Mouse (Mus musculus): Measurements from ENCODE around the gene Nr2e1. TPM values are rescaled to one million over a fixed set of nuclear protein-coding genes. Genes with fewer than 3 reads are reported as not detected.
A peak's percentile ranks its signal among the peaks of the same experiment; 100 is the strongest.

Gene Nr2e1
- polyA plus RNA-seq, 2 experiments, result not detected

DNA sequence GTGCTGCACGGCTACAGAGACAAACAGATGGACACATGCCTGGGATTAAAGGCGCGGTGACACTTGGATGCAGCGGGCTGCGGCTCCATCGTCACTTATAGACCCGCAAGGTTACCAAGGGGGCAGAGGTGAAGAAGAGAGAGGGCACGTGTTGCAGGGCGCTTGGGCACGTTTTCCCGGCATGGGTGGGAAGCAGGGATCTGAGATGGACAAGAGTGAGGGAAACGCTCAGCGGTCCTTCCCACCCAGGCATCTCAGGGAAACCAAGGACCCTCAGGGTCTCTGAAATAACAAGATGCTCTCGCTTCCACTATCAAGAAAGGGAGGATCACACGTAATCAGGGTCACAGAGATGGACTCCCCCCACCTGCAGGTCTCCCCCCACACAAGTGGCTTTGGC lies 10.5 kb downstream of the Nr2e1 start:
- H3K27me3 ChIP-seq (ENCODE audit: control insufficient read depth, insufficient read depth, low read length), result peaks cover 95% of the 10 kb centered on the region
- H3K4me1 ChIP-seq (replicated peaks; ENCODE audit: control insufficient read depth in 2 of 2, insufficient read depth in 2 of 2, low read length in 1 of 2), result no peaks in the 10 kb centered on the region
- H3K27ac ChIP-seq, result no peak overlapping the region
- ATAC-seq (ENCODE audit: insufficient read depth) (no peak), DNase-seq (ENCODE audit: low read depth in 3 of 3, low spot score in 3 of 3) (no peak)
- TF ChIP-seq EP300 (IDR thresholded peaks at IDR 0.05; ENCODE audit: low read depth) (no peak), CTCF (IDR thresholded peaks at IDR 0.05; ENCODE audit: low read depth) (no peak)
- no peak overlapping the region for H3K9ac ChIP-seq (replicated peaks)
- H3K36me3 ChIP-seq (replicated peaks; ENCODE audit: control insufficient read depth, insufficient read depth, low read depth), result no peaks in the 10 kb centered on the region
- no peak overlapping the region for H3K4me2 ChIP-seq (ENCODE audit: low read depth)
- WGBS (ENCODE audit: insufficient replicate concordance), result 2% methylated on average over 15 of the region's 15 CpGs
- H3K4me3 ChIP-seq (ENCODE audit: insufficient read depth in 1 of 2, low read depth in 2 of 2, low read length in 2 of 2), result no peak overlapping the region
- no peaks in the 10 kb centered on the region for H3K9me3 ChIP-seq (ENCODE audit: control insufficient read depth, low read length)

- no peak overlapping the region for H3K4me3 ChIP-seq (ENCODE audit: insufficient read depth in 1 of 2, low read depth in 2 of 2, low read length in 2 of 2)
- H3K9me3 ChIP-seq (ENCODE audit: control insufficient read depth, low read length), result no peaks in the 10 kb centered on the region
- peaks cover 93% of the 10 kb centered on the region for H3K27me3 ChIP-seq (ENCODE audit: control insufficient read depth, insufficient read depth, low read length)
- TF ChIP-seq CTCF (IDR thresholded peaks at IDR 0.05; ENCODE audit: low read depth) (no peak), EP300 (IDR thresholded peaks at IDR 0.05; ENCODE audit: low read depth) (no peak)
- DNase-seq (ENCODE audit: low read depth in 3 of 3, low spot score in 3 of 3) (no peak), ATAC-seq (ENCODE audit: insufficient read depth) (no peak)
- WGBS (ENCODE audit: insufficient replicate concordance), result 3% methylated on average over 20 of the region's 20 CpGs
- no peak overlapping the region for H3K4me2 ChIP-seq (ENCODE audit: low read depth)
- H3K27ac ChIP-seq, result no peak overlapping the region
- H3K4me1 ChIP-seq (replicated peaks; ENCODE audit: control insufficient read depth in 2 of 2, insufficient read depth in 2 of 2, low read length in 1 of 2), result no peaks in the 10 kb centered on the region
- no peak overlapping the region for H3K9ac ChIP-seq (replicated peaks)
- H3K36me3 ChIP-seq (replicated peaks; ENCODE audit: control insufficient read depth, insufficient read depth, low read depth), result no peaks in the 10 kb centered on the region
These were observed 10.9 kb downstream of the Nr2e1 start for GRCm38 (mm10) chr10:42572567-42572966.

DNA sequence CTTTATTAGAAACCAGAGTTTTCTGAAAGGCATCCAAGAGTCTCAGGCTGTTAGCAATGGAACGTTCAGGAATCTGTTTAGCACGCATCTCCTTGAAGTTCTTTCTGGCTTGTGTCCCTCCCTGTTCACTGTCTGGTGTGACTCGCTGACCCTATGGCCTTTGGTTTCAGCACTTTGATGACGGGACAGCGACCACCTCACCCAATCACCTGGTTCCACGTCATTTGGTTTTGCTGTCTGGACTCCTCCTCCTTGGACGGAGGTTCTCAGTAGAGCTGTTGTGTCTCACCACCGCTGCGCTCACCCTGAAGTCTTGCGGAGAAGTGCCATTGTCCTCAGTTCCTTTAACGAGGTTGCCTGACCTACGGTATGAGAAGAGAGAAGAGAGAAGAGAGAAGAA lies 21.2 kb downstream of the Nr2e1 start:
- Histone ChIP-seq H3K27me3 (ENCODE audit: control insufficient read depth, insufficient read depth, low read length) (peaks cover 51% of the 10 kb centered on the region), H3K4me2 (ENCODE audit: low read depth) (no peak overlapping the region), H3K4me1 (replicated peaks; ENCODE audit: control insufficient read depth in 2 of 2, insufficient read depth in 2 of 2, low read length in 1 of 2) (peaks cover 0 to 3% of the 10 kb centered on the region in 2 experiments; a peak in 1 of 4 replicates), H3K9ac (replicated peaks) (no peak overlapping the region), H3K9me3 (ENCODE audit: control insufficient read depth, low read length) (no peaks in the 10 kb centered on the region), H3K4me3 (ENCODE audit: insufficient read depth in 1 of 2, low read depth in 2 of 2, low read length in 2 of 2) (no peak overlapping the region), H3K36me3 (replicated peaks; ENCODE audit: control insufficient read depth, insufficient read depth, low read depth) (no peaks in the 10 kb centered on the region), H3K27ac (no peak overlapping the region)
- peak; percentile 37; the same call in 1 of the 2 replicates for ATAC-seq (ENCODE audit: insufficient read depth)
- TF ChIP-seq CTCF (IDR thresholded peaks at IDR 0.05; ENCODE audit: low read depth) (no peak), EP300 (IDR thresholded peaks at IDR 0.05; ENCODE audit: low read depth) (no peak)
- DNase-seq (ENCODE audit: low read depth in 3 of 3, low spot score in 3 of 3), result peak in 1 of 3 experiments; percentile 35
- WGBS (ENCODE audit: insufficient replicate concordance), result 3% methylated on average over 12 of the region's 12 CpGs

DNA sequence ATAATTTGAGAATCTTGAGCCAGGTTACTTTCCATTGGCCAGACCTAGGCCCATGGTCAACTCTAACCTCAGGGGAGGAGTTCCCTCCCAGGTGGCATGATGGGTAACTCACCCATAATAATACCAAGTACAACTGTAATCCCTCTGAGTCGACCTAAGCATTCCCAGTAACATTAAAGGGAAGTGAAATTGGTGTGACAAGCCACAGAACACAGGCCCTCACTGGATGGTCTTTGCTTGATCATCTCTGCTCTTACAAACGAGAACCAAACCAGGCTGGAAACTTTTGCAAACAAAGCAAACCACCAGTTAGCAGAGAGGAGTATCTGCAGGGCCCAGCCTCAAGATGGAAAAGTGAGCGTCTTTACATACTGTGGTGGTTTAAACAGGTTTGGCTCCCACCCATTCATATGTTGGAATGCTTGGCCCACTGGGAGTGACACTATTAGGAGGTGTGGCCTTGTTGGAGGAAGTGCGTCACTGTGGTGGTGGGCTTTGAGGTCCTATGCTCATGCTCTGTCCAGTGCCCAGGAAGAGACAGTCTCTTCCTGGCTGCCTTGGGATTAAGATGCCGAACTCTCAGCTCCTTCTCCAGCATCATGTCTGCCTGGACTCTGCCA lies 23.7 kb downstream of the Nr2e1 start:
- Histone ChIP-seq H3K9me3 (ENCODE audit: control insufficient read depth, low read length) (no peaks in the 10 kb centered on the region), H3K27ac (no peak overlapping the region)

DNA sequence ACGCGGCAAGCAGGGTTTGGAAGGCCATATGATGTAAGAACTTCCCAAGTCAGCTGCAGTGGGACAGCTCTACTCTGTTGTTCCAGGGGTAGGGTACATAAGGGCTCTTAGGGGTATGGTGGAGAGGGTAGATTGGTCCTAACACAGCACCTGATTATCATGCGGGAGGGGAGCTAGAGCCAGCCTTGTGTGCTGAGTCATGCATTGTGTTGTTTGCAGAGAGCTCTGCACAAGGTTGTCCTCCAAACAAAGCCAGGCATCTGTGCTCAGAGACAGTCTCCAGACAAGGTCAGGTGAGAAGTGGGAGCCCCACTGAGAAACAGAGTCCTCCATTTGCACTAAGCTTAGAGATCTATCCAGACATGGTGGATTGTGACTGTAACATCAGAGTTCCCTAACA lies 36.9 kb downstream of the Nr2e1 start:
- Histone ChIP-seq H3K27me3 (ENCODE audit: control insufficient read depth, insufficient read depth, low read length) (peaks cover 3% of the 10 kb centered on the region; the same call in 1 of the 2 replicates), H3K27ac (no peak overlapping the region), H3K4me2 (ENCODE audit: low read depth) (no peak overlapping the region), H3K9me3 (ENCODE audit: control insufficient read depth, low read length) (no peaks in the 10 kb centered on the region), H3K9ac (replicated peaks) (no peak overlapping the region), H3K4me1 (replicated peaks; ENCODE audit: control insufficient read depth in 2 of 2, insufficient read depth in 2 of 2, low read length in 1 of 2) (peaks cover 12 to 20% of the 10 kb centered on the region in 2 experiments), H3K36me3 (replicated peaks; ENCODE audit: control insufficient read depth, insufficient read depth, low read depth) (no peaks in the 10 kb centered on the region), H3K4me3 (ENCODE audit: insufficient read depth in 1 of 2, low read depth in 2 of 2, low read length in 2 of 2) (no peak overlapping the region)
- 69% methylated on average over 3 of the region's 3 CpGs for WGBS (ENCODE audit: insufficient replicate concordance)
- TF ChIP-seq CTCF (IDR thresholded peaks at IDR 0.05; ENCODE audit: low read depth), result no peak
- TF ChIP-seq EP300 (IDR thresholded peaks at IDR 0.05; ENCODE audit: low read depth), result no peak
- ATAC-seq (ENCODE audit: insufficient read depth), result peak; percentile 72
- no peak for DNase-seq (ENCODE audit: low read depth in 3 of 3, low spot score in 3 of 3)

More for the DNA sequence above, 23.7 kb downstream of the Nr2e1 start:
- H3K4me1 ChIP-seq (replicated peaks; ENCODE audit: control insufficient read depth in 2 of 2, insufficient read depth in 2 of 2, low read length in 1 of 2), result peaks cover 0 to 3% of the 10 kb centered on the region in 2 experiments; a peak in 1 of 4 replicates
- peaks cover 32% of the 10 kb centered on the region for H3K27me3 ChIP-seq (ENCODE audit: control insufficient read depth, insufficient read depth, low read length)
- DNase-seq (ENCODE audit: low read depth in 3 of 3, low spot score in 3 of 3) (no peak), ATAC-seq (ENCODE audit: insufficient read depth) (no peak)
- H3K9ac ChIP-seq (replicated peaks), result no peak overlapping the region
- WGBS (ENCODE audit: insufficient replicate concordance), result 44% methylated on average over 5 of the region's 5 CpGs
- H3K36me3 ChIP-seq (replicated peaks; ENCODE audit: control insufficient read depth, insufficient read depth, low read depth), result no peaks in the 10 kb centered on the region
- no peak overlapping the region for H3K4me2 ChIP-seq (ENCODE audit: low read depth)
- no peak overlapping the region for H3K4me3 ChIP-seq (ENCODE audit: insufficient read depth in 1 of 2, low read depth in 2 of 2, low read length in 2 of 2)
- TF ChIP-seq CTCF (IDR thresholded peaks at IDR 0.05; ENCODE audit: low read depth), result no peak
- TF ChIP-seq EP300 (IDR thresholded peaks at IDR 0.05; ENCODE audit: low read depth), result no peak

All from liver, embryonic 14.5 days (tissue).